Mouse (Mus musculus) embryonic facial prominence, embryonic 13.5 days (tissue): ENCODE results near the gene Gse1. TPM values are rescaled to one million over a fixed set of nuclear protein-coding genes. Genes with fewer than 3 reads are reported as not detected.

ENCODE experiments used
- ATAC-seq: fragments of 200-750 bp; cut with Nextera tagmentation; 2 replicates; pipeline ENCODE4 v1.8.0; 2017; ENCODE audit warnings: low read depth; ENCODE audit not compliant: insufficient number of reproducible peaks, insufficient read depth, low FRiP score, low TSS enrichment
- H3K27ac ChIP-seq: fragments of 300-500 bp; sonication (generic); 2 replicates; pipeline ENCODE4 v1.5.1; 2015; ENCODE audit warnings: moderate library complexity, mild to moderate bottlenecking, inconsistent platforms
- H3K27me3 ChIP-seq: fragments of 300-500 bp; sonication (generic); 2 replicates; pipeline ENCODE4 v1.6.1; 2015; ENCODE audit warnings: mild to moderate bottlenecking, inconsistent platforms
- H3K36me3 ChIP-seq: fragments of 300-500 bp; sonication (generic); 2 replicates; pipeline ENCODE4 v1.6.1; 2015; ENCODE audit warnings: mild to moderate bottlenecking, inconsistent platforms
- H3K4me1 ChIP-seq: fragments of 300-500 bp; sonication (generic); 2 replicates; pipeline ENCODE4 v1.6.1; 2015; ENCODE audit warnings: inconsistent platforms
- H3K4me2 ChIP-seq: fragments of 300-500 bp; sonication (generic); 2 replicates; pipeline ENCODE4 v1.6.1; 2015; ENCODE audit warnings: moderate library complexity, mild to moderate bottlenecking, inconsistent platforms
- H3K4me3 ChIP-seq: fragments of 300-500 bp; sonication (generic); 2 replicates; pipeline ENCODE4 v1.5.1; 2015; ENCODE audit warnings: mild to moderate bottlenecking, inconsistent platforms
- H3K9ac ChIP-seq: fragments of 300-500 bp; sonication (generic); 2 replicates; pipeline ENCODE4 v1.6.1; 2015; ENCODE audit warnings: mild to moderate bottlenecking, inconsistent platforms
- H3K9me3 ChIP-seq: fragments of 300-500 bp; sonication (generic); 2 replicates; pipeline ENCODE4 v1.6.1; 2016; ENCODE audit warnings: inconsistent platforms
- WGBS: fragments of 180-500 bp; shearing (Covaris S2); methylation state at CpG from one replicate; pipeline ENCODE4 v1.1.7; 2015; ENCODE audit warnings: mixed read lengths; 5-methylcytosine and 5-hydroxymethylcytosine counted together
- microRNA-seq: library from miRNA; unstranded; fragments of <30 nt; microRNA quantifications from one replicate; pipeline ENCODE4, GENCODE M21; 2016
- polyA plus RNA-seq: library from polyadenylated mRNA; unstranded; fragments of >200 nt; fragmentation: Nextera tagmentation; extraction: Ambion mirVana; gene quantifications from 2 replicates; pipeline ENCODE4 v1.2.1, GENCODE M21; 2015

Gse1 gene
- polyA plus RNA-seq, 1 experiment from 2014 or later: 8.6 TPM

GRCm38 (mm10) chr8:120618110-120618509 is 389.9 kb downstream of the Gse1 start:
- Histone ChIP-seq H3K4me2 (peak overlapping the region; percentile 33), H3K4me1 (peaks cover 25% of the 10 kb centered on the region), H3K27me3 (no peaks in the 10 kb centered on the region), H3K9me3 (no peaks in the 10 kb centered on the region), H3K36me3 (no peaks in the 10 kb centered on the region), H3K4me3 (no peak overlapping the region), H3K9ac (no peak overlapping the region), H3K27ac (no peak overlapping the region)
- 0 out of 2 replicates have a peak, but pooled peaks have one; percentile 10 for ATAC-seq
- WGBS: 1% methylated on average over 6 of the region's 6 CpGs

GRCm38 (mm10) chr8:120619235-120620180 is 391.3 kb downstream of the Gse1 start:
- no peak for ATAC-seq
- peaks cover 25% of the 10 kb centered on the region for H3K4me1 ChIP-seq
- no peaks in the 10 kb centered on the region for H3K27me3 ChIP-seq
- H3K4me3 ChIP-seq: no peak overlapping the region
- H3K27ac ChIP-seq: no peak overlapping the region
- H3K9me3 ChIP-seq: no peaks in the 10 kb centered on the region
- no peaks in the 10 kb centered on the region for H3K36me3 ChIP-seq
- no peak overlapping the region for H3K4me2 ChIP-seq
- H3K9ac ChIP-seq: no peak overlapping the region
- 68% methylated on average over 11 of the region's 11 CpGs for WGBS

GRCm38 (mm10) chr8:120620441-120620840 is 392.2 kb downstream of the Gse1 start:
- Histone ChIP-seq H3K27ac (no peak overlapping the region), H3K4me3 (no peak overlapping the region), H3K4me2 (no peak overlapping the region), H3K9me3 (no peaks in the 10 kb centered on the region), H3K36me3 (no peaks in the 10 kb centered on the region), H3K27me3 (no peaks in the 10 kb centered on the region), H3K4me1 (peaks cover 24% of the 10 kb centered on the region), H3K9ac (no peak overlapping the region)
- no peak for ATAC-seq
- 47% methylated on average over 7 of the region's 7 CpGs for WGBS

- no peak overlapping the region for H3K27ac ChIP-seq
- ATAC-seq: no peak
- peaks cover 14% of the 10 kb centered on the region for H3K4me1 ChIP-seq
- WGBS: 65% methylated on average over 14 of the region's 14 CpGs
- no peaks in the 10 kb centered on the region for H3K9me3 ChIP-seq
- H3K4me2 ChIP-seq: no peak overlapping the region
- no peaks in the 10 kb centered on the region for H3K27me3 ChIP-seq
- H3K4me3 ChIP-seq: no peak overlapping the region
- H3K9ac ChIP-seq: no peak overlapping the region
- no peaks in the 10 kb centered on the region for H3K36me3 ChIP-seq
These were observed 393.9 kb downstream of the Gse1 start for GRCm38 (mm10) chr8:120622161-120622560.

- ATAC-seq: no peak
- Histone ChIP-seq H3K4me2 (no peak overlapping the region), H3K27ac (no peak overlapping the region), H3K4me1 (0 out of 2 replicates have a peak, but pooled peaks cover 4% of the 10 kb centered on the region), H3K9ac (no peak overlapping the region), H3K9me3 (no peaks in the 10 kb centered on the region), H3K36me3 (no peaks in the 10 kb centered on the region), H3K4me3 (no peak overlapping the region), H3K27me3 (no peaks in the 10 kb centered on the region)
- WGBS: 35% methylated on average over 2 of the region's 2 CpGs
These were observed 395.4 kb downstream of the Gse1 start for GRCm38 (mm10) chr8:120623608-120624007.

GRCm38 (mm10) chr8:120626461-120626860 is 398.2 kb downstream of the Gse1 start:
- Histone ChIP-seq H3K4me1 (peaks cover 14% of the 10 kb centered on the region), H3K27ac (no peak overlapping the region), H3K4me3 (no peak overlapping the region), H3K27me3 (no peaks in the 10 kb centered on the region), H3K9me3 (no peaks in the 10 kb centered on the region), H3K4me2 (no peak overlapping the region), H3K36me3 (no peaks in the 10 kb centered on the region), H3K9ac (no peak overlapping the region)
- WGBS: 53% methylated on average over 11 of the region's 11 CpGs
- ATAC-seq: no peak

GRCm38 (mm10) chr8:120627298-120627697 is 399.0 kb downstream of the Gse1 start:
- H3K4me3 ChIP-seq: no peak overlapping the region
- no peaks in the 10 kb centered on the region for H3K27me3 ChIP-seq
- H3K9ac ChIP-seq: no peak overlapping the region
- no peaks in the 10 kb centered on the region for H3K9me3 ChIP-seq
- no peak overlapping the region for H3K27ac ChIP-seq
- H3K4me2 ChIP-seq: no peak overlapping the region
- no peaks in the 10 kb centered on the region for H3K36me3 ChIP-seq
- 94% methylated on average over 5 of the region's 5 CpGs for WGBS
- no peak for ATAC-seq
- peaks cover 18% of the 10 kb centered on the region for H3K4me1 ChIP-seq

GRCm38 (mm10) chr8:120630031-120630430 is 401.8 kb downstream of the Gse1 start:
- H3K4me3 ChIP-seq: no peak overlapping the region
- no peak overlapping the region for H3K9ac ChIP-seq
- ATAC-seq: no peak
- H3K9me3 ChIP-seq: no peaks in the 10 kb centered on the region
- H3K27me3 ChIP-seq: peaks cover 17% of the 10 kb centered on the region
- H3K36me3 ChIP-seq: no peaks in the 10 kb centered on the region
- no peak overlapping the region for H3K4me2 ChIP-seq
- peaks cover 32% of the 10 kb centered on the region for H3K4me1 ChIP-seq
- H3K27ac ChIP-seq: no peak overlapping the region
- 35% methylated on average over 5 of the region's 5 CpGs for WGBS

- Histone ChIP-seq H3K4me2 (no peak overlapping the region), H3K4me1 (peaks cover 32% of the 10 kb centered on the region), H3K4me3 (no peak overlapping the region), H3K9me3 (no peaks in the 10 kb centered on the region), H3K27me3 (peaks cover 22% of the 10 kb centered on the region), H3K36me3 (no peaks in the 10 kb centered on the region), H3K9ac (no peak overlapping the region), H3K27ac (no peak overlapping the region)
- WGBS: 53% methylated on average over 6 of the region's 6 CpGs
- ATAC-seq: no peak
These were observed 402.6 kb downstream of the Gse1 start for GRCm38 (mm10) chr8:120630848-120631247.

Small RNA genes within 50 kb of the gene (microRNA-seq; reads per million reads assigned to microRNA genes)
- gene Gm22715: not detected
- 1.3 reads per million for gene Mir7687

Other genes starting within 250 kb of the Gse1 start
- 6.9 and 7.8 TPM in 2 replicates for gene Crispld2, start 236.0 kb upstream of the Gse1 start, polyA plus RNA-seq
- 31.2 and 36.0 TPM in 2 replicates for gene Zdhhc7, start 127.0 kb upstream of the Gse1 start, polyA plus RNA-seq
- 3.7 and 3.8 TPM in 2 replicates for gene 6430548M08Rik, start 114.3 kb upstream of the Gse1 start, polyA plus RNA-seq
- gene Fam92b, start 51.0 kb upstream of the Gse1 start, polyA plus RNA-seq: 1.3 and 1.7 TPM in 2 replicates